Mouse (Mus musculus) E14TG2a.4 (cell line): Measurements from ENCODE around the gene Smpdl3b.

Experiments used
- CTCF ChIP-seq: conservative IDR thresholded peaks from 2 replicates; pipeline ENCODE4 v1.5.1; 2014; ENCODE audit warnings: low read length
- NANOG ChIP-seq: IDR thresholded peaks from 2 replicates; pipeline ENCODE4 v1.6.1; 2014; ENCODE audit warnings: borderline replicate concordance, low read length, mixed read lengths
- POU5F1 ChIP-seq: IDR thresholded peaks from 2 replicates; pipeline ENCODE4 v1.6.1; 2014; ENCODE audit warnings: low read length, borderline replicate concordance

GRCm38 (mm10) chr4:132802171-132802637 is 45.2 kb upstream of the Smpdl3b start:
- TF ChIP-seq CTCF (no peak), NANOG (no peak), POU5F1 (no peak)
